Mouse (Mus musculus) spleen, adult 2 months (tissue): ENCODE measurements around the gene Pld4. TPM values are rescaled to one million over a fixed set of nuclear protein-coding genes. Genes with fewer than 3 reads are reported as not detected.

ENCODE experiments used
- DNase-seq, 2 experiments: peaks; one replicate each; pipeline versions ENCODE4 v3.0.0 to v3.0.0-alpha.2; 2012 to 2021; ENCODE audit warnings: low spot score in 2 of 2, low read depth in 1 of 2
- H3K27ac ChIP-seq: fragments of 200-500 bp; 2 replicates; pipeline ENCODE4 v1.5.1; 2012; ENCODE audit warnings: low read length, inconsistent platforms; ENCODE audit not compliant: insufficient read depth
- H3K27me3 ChIP-seq: fragments of 200-500 bp; 2 replicates; pipeline ENCODE4 v1.6.1; 2012; ENCODE audit warnings: mild to moderate bottlenecking, moderate library complexity, low read length, inconsistent platforms; ENCODE audit not compliant: control insufficient read depth, insufficient read depth
- H3K36me3 ChIP-seq: fragments of 200-500 bp; 2 replicates; pipeline ENCODE4 v1.6.1; 2012; ENCODE audit warnings: mild to moderate bottlenecking, low read length, inconsistent platforms; ENCODE audit not compliant: control insufficient read depth, insufficient read depth
- H3K4me1 ChIP-seq: fragments of 200-500 bp; 2 replicates; pipeline ENCODE4 v1.6.1; 2011; ENCODE audit warnings: inconsistent platforms; ENCODE audit not compliant: control insufficient read depth, insufficient read depth, insufficient read length
- H3K4me3 ChIP-seq: fragments of 200-500 bp; 2 replicates; pipeline ENCODE4 v1.5.1; 2011; ENCODE audit warnings: mild to moderate bottlenecking, inconsistent platforms; ENCODE audit not compliant: insufficient read depth, insufficient read length; ENCODE audit errors: extremely low read depth
- CTCF ChIP-seq: fragments of 200-500 bp; IDR thresholded peaks from 2 replicates; pipeline ENCODE4 v1.5.1; 2011; ENCODE audit warnings: mild to moderate bottlenecking, inconsistent platforms; ENCODE audit not compliant: insufficient read depth, insufficient read length, insufficient replicate concordance; ENCODE audit errors: extremely low read depth
- POLR2A ChIP-seq: fragments of 200-500 bp; IDR thresholded peaks from 2 replicates; pipeline ENCODE4 v1.6.1; 2011; ENCODE audit warnings: low read depth, low read length, inconsistent platforms
- WGBS: fragments of 180-500 bp; shearing (Covaris S2); methylation state at CpG from one replicate; pipeline ENCODE4 v1.1.7; 2018; 5-methylcytosine and 5-hydroxymethylcytosine counted together
- polyA plus RNA-seq: library from polyadenylated mRNA; depleted of rRNA; stranded (reverse); fragments of >200 nt; gene quantifications from 2 replicates; pipeline ENCODE4 v1.2.3, GENCODE M21; 2012

The Pld4 gene
- polyA plus RNA-seq, 1 experiment = 332 TPM

- no peak overlapping the region for H3K4me3 ChIP-seq
- WGBS = 87% methylated on average over 14 of the region's 14 CpGs
These were observed 29.6 kb upstream of the Pld4 start for GRCm38 (mm10) chr12:112730808-112731207.

DNA sequence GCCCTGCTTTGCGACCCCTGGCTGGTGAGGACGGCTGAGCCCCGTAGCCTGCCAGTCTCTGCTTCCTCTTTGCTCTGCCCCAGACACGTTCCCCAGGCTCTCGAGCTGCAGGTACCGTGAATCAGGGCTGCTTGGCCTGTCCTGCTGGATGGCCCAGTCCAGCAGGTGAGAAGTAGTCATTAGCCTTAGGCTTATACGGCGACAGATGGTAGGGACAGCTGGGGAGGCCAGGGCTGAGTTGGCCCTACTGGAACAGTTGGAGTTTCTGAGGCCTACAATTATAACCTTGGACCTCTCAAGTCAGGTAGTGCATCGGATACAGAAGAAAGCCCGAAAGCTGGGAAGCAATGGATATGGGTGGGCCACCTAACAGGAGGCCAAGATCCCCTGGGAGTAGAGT is 27.9 kb upstream of the Pld4 start:
- TF ChIP-seq CTCF (no peak), POLR2A (no peak)
- Histone ChIP-seq H3K4me1 (no peaks in the 10 kb centered on the region), H3K27ac (no peak overlapping the region), H3K4me3 (no peak overlapping the region), H3K36me3 (no peaks in the 10 kb centered on the region), H3K27me3 (no peaks in the 10 kb centered on the region)
- 92% methylated on average over 10 of the region's 10 CpGs for WGBS
- DNase-seq = no peak

More at GRCm38 (mm10) chr12:112730808-112731207, 29.6 kb upstream of the Pld4 start:
- Histone ChIP-seq H3K36me3 (no peaks in the 10 kb centered on the region), H3K27me3 (no peaks in the 10 kb centered on the region), H3K4me1 (no peaks in the 10 kb centered on the region), H3K27ac (no peak overlapping the region)
- TF ChIP-seq POLR2A (no peak), CTCF (no peak)
- DNase-seq = no peak

- no peak for DNase-seq
- TF ChIP-seq POLR2A (no peak), CTCF (no peak)
- 87% methylated on average over 2 of the region's 2 CpGs for WGBS
These were observed 26.2 kb upstream of the Pld4 start for GRCm38 (mm10) chr12:112734108-112734820.

GRCm38 (mm10) chr12:112734881-112735655 is 25.4 kb upstream of the Pld4 start:
- WGBS = 83% methylated on average over 19 of the region's 19 CpGs
- Histone ChIP-seq H3K36me3 (no peaks in the 10 kb centered on the region), H3K4me1 (no peaks in the 10 kb centered on the region), H3K27me3 (no peaks in the 10 kb centered on the region), H3K27ac (no peak overlapping the region), H3K4me3 (no peak overlapping the region)
- no peak for DNase-seq
- TF ChIP-seq POLR2A (no peak), CTCF (no peak)

More at GRCm38 (mm10) chr12:112734108-112734820, 26.2 kb upstream of the Pld4 start:
- Histone ChIP-seq H3K27ac (no peak overlapping the region), H3K27me3 (no peaks in the 10 kb centered on the region), H3K4me3 (no peak overlapping the region), H3K4me1 (no peaks in the 10 kb centered on the region), H3K36me3 (no peaks in the 10 kb centered on the region)

DNA sequence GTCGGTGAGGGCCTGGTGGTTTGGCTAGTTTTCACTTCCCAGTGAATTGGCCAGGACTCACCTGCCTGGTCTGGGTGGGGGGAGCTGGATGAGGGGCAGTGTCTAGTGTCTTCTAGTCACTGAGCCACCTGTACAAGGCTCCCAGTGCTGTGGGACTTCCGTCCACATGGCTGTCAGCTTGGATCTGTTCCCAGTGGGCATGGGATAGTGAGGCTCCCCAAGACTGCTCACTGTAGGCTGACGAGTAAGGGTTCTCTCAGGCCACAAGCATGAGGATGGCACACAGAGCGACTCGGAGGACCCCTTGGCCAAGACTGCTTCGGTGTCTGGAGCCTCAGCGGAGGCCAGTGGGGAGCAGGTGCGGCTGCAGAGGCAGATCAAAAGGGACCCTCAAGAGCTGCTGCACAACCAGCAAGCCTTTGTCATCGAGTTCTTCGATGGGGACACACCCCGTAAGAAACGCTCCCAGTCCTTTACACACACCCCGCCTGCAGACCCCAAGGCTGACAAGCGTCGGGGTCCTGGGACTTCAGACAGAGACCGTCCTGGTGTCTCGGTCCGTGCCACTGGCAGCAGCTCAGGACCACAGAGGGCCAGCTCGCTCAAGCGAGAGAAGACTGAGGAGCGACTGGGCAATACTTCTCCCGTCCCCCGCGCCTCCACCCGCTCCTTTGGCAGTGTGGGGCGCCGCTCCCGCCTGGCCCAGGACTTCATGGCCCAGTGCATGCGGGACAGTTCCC is 24.4 kb upstream of the Pld4 start:
- no peak overlapping the region for H3K27ac ChIP-seq
- 93% methylated on average over 29 of the region's 29 CpGs for WGBS
- no peak overlapping the region for H3K4me3 ChIP-seq
- H3K27me3 ChIP-seq = no peaks in the 10 kb centered on the region
- H3K36me3 ChIP-seq = no peaks in the 10 kb centered on the region
- no peak for TF ChIP-seq CTCF
- no peak for TF ChIP-seq POLR2A
- DNase-seq = no peak
- no peaks in the 10 kb centered on the region for H3K4me1 ChIP-seq

DNA sequence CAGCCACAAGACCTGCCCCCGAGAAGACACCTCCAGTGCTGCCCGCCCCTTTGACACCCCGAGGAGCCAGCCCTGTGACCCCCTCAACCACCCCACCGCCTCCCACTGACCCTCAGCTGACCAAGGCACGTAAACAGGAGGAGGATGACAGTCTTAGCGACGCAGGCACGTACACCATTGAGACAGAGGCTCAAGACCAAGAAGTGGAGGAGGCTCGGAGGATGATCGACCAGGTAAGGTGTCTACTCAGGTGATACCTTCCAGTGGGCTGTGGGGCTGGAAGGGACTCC is 23.9 kb upstream of the Pld4 start:
- DNase-seq = no peak
- H3K27ac ChIP-seq = no peak overlapping the region
- H3K27me3 ChIP-seq = no peaks in the 10 kb centered on the region
- H3K4me1 ChIP-seq = no peaks in the 10 kb centered on the region
- TF ChIP-seq CTCF = no peak
- no peak for TF ChIP-seq POLR2A
- WGBS = 96% methylated on average over 10 of the region's 10 CpGs
- H3K36me3 ChIP-seq = no peaks in the 10 kb centered on the region
- no peak overlapping the region for H3K4me3 ChIP-seq

GRCm38 (mm10) chr12:112737081-112737480 is 23.4 kb upstream of the Pld4 start:
- Histone ChIP-seq H3K4me1 (no peaks in the 10 kb centered on the region), H3K27me3 (no peaks in the 10 kb centered on the region), H3K36me3 (no peaks in the 10 kb centered on the region), H3K4me3 (no peak overlapping the region), H3K27ac (no peak overlapping the region)
- no peak for DNase-seq
- no peak for TF ChIP-seq CTCF
- TF ChIP-seq POLR2A = no peak
- 84% methylated on average over 7 of the region's 7 CpGs for WGBS
